Mouse (Mus musculus): ENCODE measurements around the gene Lrmda.
A peak's percentile ranks its signal among the peaks of the same experiment; 100 is the strongest.

Gene Lrmda

GRCm38 (mm10) chr14:21992321-21992885 lies 27.1 kb upstream of the Lrmda start:
- DNase-seq (ENCODE audit: low read depth, low spot score) = no peak

GRCm38 (mm10) chr14:21993251-21994060 lies 26.1 kb upstream of the Lrmda start:
- peak; percentile 25 for DNase-seq (ENCODE audit: low read depth, low spot score)

- DNase-seq (ENCODE audit: low read depth, low spot score) = no peak
Measured at GRCm38 (mm10) chr14:21994061-21994990, 25.2 kb upstream of the Lrmda start.

- peak; percentile 81 for DNase-seq (ENCODE audit: low read depth, low spot score)
Measured at GRCm38 (mm10) chr14:21995031-21995754, 24.3 kb upstream of the Lrmda start.

- no peak for DNase-seq (ENCODE audit: low read depth, low spot score)
Measured at GRCm38 (mm10) chr14:21999588-21999987, 19.9 kb upstream of the Lrmda start.

GRCm38 (mm10) chr14:22003231-22003630 lies 16.3 kb upstream of the Lrmda start:
- no peak for DNase-seq (ENCODE audit: low read depth, low spot score)

GRCm38 (mm10) chr14:22003631-22004030 lies 15.9 kb upstream of the Lrmda start:
- DNase-seq (ENCODE audit: low read depth, low spot score) = no peak

- peak; percentile 79 for DNase-seq (ENCODE audit: low read depth, low spot score)
Measured at GRCm38 (mm10) chr14:22004943-22005342, 14.6 kb upstream of the Lrmda start.

GRCm38 (mm10) chr14:22007006-22007405 lies 12.5 kb upstream of the Lrmda start:
- no peak for DNase-seq (ENCODE audit: low read depth, low spot score)

GRCm38 (mm10) chr14:22014315-22014714 lies 5.2 kb upstream of the Lrmda start:
- DNase-seq (ENCODE audit: low read depth, low spot score) = no peak

- DNase-seq (ENCODE audit: low read depth, low spot score) = no peak
Measured at GRCm38 (mm10) chr14:22014781-22015180, 4.7 kb upstream of the Lrmda start.

GRCm38 (mm10) chr14:22017011-22017410 lies 2.5 kb upstream of the Lrmda start:
- DNase-seq (ENCODE audit: low read depth, low spot score) = no peak

GRCm38 (mm10) chr14:22019949-22020845 lies 685 bp downstream of the Lrmda start:
- no peak for DNase-seq (ENCODE audit: low read depth, low spot score)

- peak; percentile 24 for DNase-seq (ENCODE audit: low read depth, low spot score)
Measured at GRCm38 (mm10) chr14:22020885-22021284, 1.4 kb downstream of the Lrmda start.

- DNase-seq (ENCODE audit: low read depth, low spot score) = no peak
Measured at GRCm38 (mm10) chr14:22023533-22023932, 4.0 kb downstream of the Lrmda start.

- DNase-seq (ENCODE audit: low read depth, low spot score) = no peak
Measured at GRCm38 (mm10) chr14:22035900-22036299, 16.4 kb downstream of the Lrmda start.

GRCm38 (mm10) chr14:22036338-22036737 lies 16.8 kb downstream of the Lrmda start:
- DNase-seq (ENCODE audit: low read depth, low spot score) = no peak

GRCm38 (mm10) chr14:22036802-22037497 lies 17.4 kb downstream of the Lrmda start:
- DNase-seq (ENCODE audit: low read depth, low spot score) = no peak

- DNase-seq (ENCODE audit: low read depth, low spot score) = no peak
Measured at GRCm38 (mm10) chr14:22037498-22038131, 18.1 kb downstream of the Lrmda start.
